Comparison of ENCODE assay signal across 34 mouse cellular contexts in the genomic region with DNA sequence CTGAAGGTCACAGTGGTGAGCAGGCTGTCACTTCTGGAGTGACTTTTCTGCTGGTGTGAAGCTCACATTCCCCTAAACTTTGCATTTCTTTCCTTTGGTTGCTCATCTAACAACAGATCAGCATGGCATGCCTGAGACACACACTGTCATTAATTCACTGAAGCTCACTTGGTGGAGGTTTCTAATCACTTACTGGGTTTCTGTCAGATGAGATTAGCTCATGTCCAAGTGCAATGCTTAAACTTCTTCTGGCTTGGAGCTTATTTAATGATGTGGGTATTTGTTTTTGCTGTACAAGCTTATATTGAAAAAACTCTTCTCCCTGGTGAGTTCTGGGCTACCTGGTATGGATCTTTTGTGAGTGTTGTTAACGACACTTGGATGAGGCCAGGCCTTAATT.
"Had no signal": no experiment of that assay in that cellular context is flagged by ENCODE, and none has a peak within 500 bp of the region (broad histone marks: within the 10 kb centered on the region; RNA-seq: fewer than 3 reads in every experiment).

No protein-coding gene starts in this region.

- H3K27ac ChIP-seq: heart, embryonic 10.5 days; heart, embryonic 13.5 days; heart, embryonic 15.5 days; hindbrain, embryonic 10.5 days; hindbrain, embryonic 12.5 days; hindbrain, embryonic 13.5 days; hindbrain, embryonic 14.5 days; hindbrain, embryonic 15.5 days; hindbrain, postnatal 0 days; intestine, embryonic 15.5 days; kidney, embryonic 15.5 days; kidney, postnatal 0 days; layer of hippocampus, adult 2 months had no signal

- H3K36me3 ChIP-seq: heart, embryonic 10.5 days; heart, embryonic 12.5 days; heart, embryonic 13.5 days; heart, embryonic 15.5 days; hindbrain, embryonic 10.5 days; hindbrain, embryonic 12.5 days; hindbrain, embryonic 13.5 days; hindbrain, embryonic 15.5 days; intestine, embryonic 15.5 days; kidney, embryonic 15.5 days had no signal

- ATAC-seq: hindbrain, embryonic 16.5 days; hindbrain, postnatal 0 days; inflammation-experienced regulatory T-cells, adult 6 months; intestine, embryonic 15.5 days; intestine, embryonic 16.5 days; intestine, postnatal 0 days had no signal

- H3K9ac ChIP-seq: heart, embryonic 12.5 days; heart, embryonic 13.5 days; heart, embryonic 15.5 days; hindbrain, embryonic 12.5 days; hindbrain, embryonic 13.5 days; hindbrain, embryonic 14.5 days; hindbrain, embryonic 15.5 days; intestine, embryonic 15.5 days; kidney, embryonic 15.5 days had no signal

- DNase-seq: heart, postnatal 10 days; heart, postnatal 14 days; heart, postnatal 36 days; heart, postnatal 4 days; kidney, adult 18-20 months; kidney, adult 2 months; kidney, adult 8-10 months; kidney, adult 9 months; kidney, postnatal 10 days; kidney, postnatal 14 days; kidney, postnatal 25 days; kidney, postnatal 36 days; kidney, postnatal 4 days; layer of hippocampus, adult 9-11 months; layer of hippocampus, postnatal 36 days had no signal

- H3K9me3 ChIP-seq: heart, embryonic 10.5 days; heart, embryonic 12.5 days; heart, embryonic 13.5 days; heart, embryonic 15.5 days; hindbrain, embryonic 10.5 days; hindbrain, embryonic 12.5 days; hindbrain, embryonic 13.5 days; hindbrain, embryonic 15.5 days; intestine, embryonic 15.5 days; kidney, embryonic 15.5 days had no signal

- H3K4me3 ChIP-seq: heart, embryonic 10.5 days; heart, embryonic 12.5 days; heart, embryonic 13.5 days; heart, embryonic 15.5 days; hindbrain, embryonic 10.5 days; hindbrain, embryonic 12.5 days; hindbrain, embryonic 13.5 days; hindbrain, embryonic 15.5 days; intestine, embryonic 15.5 days; kidney, embryonic 15.5 days; layer of hippocampus, adult 2 months had no signal

- H3K4me2 ChIP-seq: heart, embryonic 11.5 days; heart, embryonic 12.5 days; heart, embryonic 13.5 days; heart, embryonic 15.5 days; hindbrain, embryonic 12.5 days; hindbrain, embryonic 13.5 days; hindbrain, embryonic 14.5 days; hindbrain, embryonic 15.5 days; intestine, embryonic 15.5 days; kidney, embryonic 15.5 days had no signal

- H3K27me3 ChIP-seq: heart, embryonic 12.5 days; heart, embryonic 13.5 days; heart, embryonic 15.5 days; hindbrain, embryonic 12.5 days; hindbrain, embryonic 13.5 days; hindbrain, embryonic 15.5 days; intestine, embryonic 15.5 days; kidney, embryonic 15.5 days had no signal

- H3K4me1 ChIP-seq: heart, embryonic 10.5 days; hindbrain, embryonic 13.5 days; hindbrain, embryonic 15.5 days; intestine, embryonic 15.5 days had no signal
